Mouse (Mus musculus) small intestine, adult 2 months (tissue): Measurements from ENCODE around the gene Lrfn2.

ENCODE experiments used
- CTCF ChIP-seq: fragments of 200-500 bp; IDR thresholded peaks from 2 replicates; pipeline ENCODE4 v1.5.1; 2012; ENCODE audit warnings: low read depth, mild to moderate bottlenecking, control low read depth, inconsistent platforms, low read length, moderate library complexity, mixed read lengths; ENCODE audit not compliant: insufficient replicate concordance, insufficient read length; ENCODE audit errors: extremely low read depth
- POLR2A ChIP-seq: fragments of 200-500 bp; IDR thresholded peaks from 2 replicates; pipeline ENCODE4 v1.6.1; 2012; ENCODE audit warnings: low read depth, mild to moderate bottlenecking, control low read depth, inconsistent platforms, low read length, moderate library complexity

- TF ChIP-seq CTCF: no peak
- no peak for TF ChIP-seq POLR2A
Observed at GRCm38 (mm10) chr17:48935201-48935600, 3.0 kb downstream of the Lrfn2 start.
